Mouse (Mus musculus) intestine, embryonic 15.5 days (tissue): ENCODE measurements around the gene Robo2. TPM values are rescaled to one million over a fixed set of nuclear protein-coding genes. Genes with fewer than 3 reads are reported as not detected.

Experiments
- ATAC-seq: fragments of 200-750 bp; cut with Nextera tagmentation; 2 replicates; pipeline ENCODE4 v1.8.0; 2017; ENCODE audit warnings: moderate TSS enrichment, moderate library complexity
- H3K27ac ChIP-seq: fragments of 300-500 bp; sonication (generic); 2 replicates; pipeline ENCODE4 v1.5.1; 2015; ENCODE audit warnings: mild to moderate bottlenecking, inconsistent platforms
- H3K27me3 ChIP-seq: fragments of 300-500 bp; sonication (generic); replicated peaks from 2 replicates; pipeline ENCODE4 v1.6.1; 2015; ENCODE audit warnings: inconsistent platforms
- H3K36me3 ChIP-seq: fragments of 300-500 bp; sonication (generic); 2 replicates; pipeline ENCODE4 v1.6.1; 2015; ENCODE audit warnings: inconsistent platforms
- H3K4me1 ChIP-seq: fragments of 300-500 bp; sonication (generic); replicated peaks from 2 replicates; pipeline ENCODE4 v1.6.1; 2015; ENCODE audit warnings: inconsistent platforms
- H3K4me2 ChIP-seq: fragments of 300-500 bp; sonication (generic); replicated peaks from 2 replicates; pipeline ENCODE4 v1.6.1; 2015; ENCODE audit warnings: mild to moderate bottlenecking, inconsistent platforms
- H3K4me3 ChIP-seq: fragments of 300-500 bp; sonication (generic); replicated peaks from 2 replicates; pipeline ENCODE4 v1.5.1; 2015; ENCODE audit warnings: inconsistent platforms
- H3K9ac ChIP-seq: fragments of 300-500 bp; sonication (generic); 2 replicates; pipeline ENCODE4 v1.6.1; 2015; ENCODE audit warnings: inconsistent platforms
- H3K9me3 ChIP-seq: fragments of 300-500 bp; sonication (generic); 2 replicates; pipeline ENCODE4 v1.6.1; 2016; ENCODE audit warnings: inconsistent platforms
- WGBS: fragments of 180-500 bp; shearing (Covaris S2); methylation state at CpG from one replicate; pipeline ENCODE4 v1.1.7; 2015; 5-methylcytosine and 5-hydroxymethylcytosine counted together
- polyA plus RNA-seq: library from polyadenylated mRNA; unstranded; fragments of >200 nt; fragmentation: Nextera tagmentation; extraction: Ambion mirVana; gene quantifications from 2 replicates; pipeline ENCODE4 v1.2.1, GENCODE M21; 2015

Robo2 gene
- polyA plus RNA-seq, 1 experiment from 2014 or later, result 21.1 TPM

DNA sequence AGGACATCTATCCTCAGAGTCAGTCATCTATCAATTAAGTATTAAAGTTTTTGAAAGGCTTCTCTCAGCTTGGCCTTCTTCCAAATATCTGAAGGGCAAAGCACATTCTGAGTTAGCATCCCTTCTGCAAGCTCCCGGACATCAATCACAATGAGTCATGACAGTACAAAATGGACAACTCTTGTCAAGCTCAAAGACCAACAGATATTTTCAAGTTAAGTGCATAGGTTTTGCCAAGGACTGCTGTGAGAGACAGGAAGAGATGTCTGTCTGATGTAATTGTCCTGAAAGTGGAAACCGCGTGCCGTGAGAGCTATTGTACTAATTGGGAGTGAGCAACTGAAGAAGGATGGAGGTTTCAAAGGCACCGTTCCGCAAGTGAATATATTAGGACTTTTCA, 465.5 kb downstream of the Robo2 start:
- H3K36me3 ChIP-seq, result no peaks in the 10 kb centered on the region
- no peak overlapping the region for H3K9ac ChIP-seq
- 87% methylated on average over 6 of the region's 6 CpGs for WGBS
- no peak overlapping the region for H3K27ac ChIP-seq
- H3K27me3 ChIP-seq, result no peaks in the 10 kb centered on the region
- H3K4me1 ChIP-seq, result no peaks in the 10 kb centered on the region
- no peaks in the 10 kb centered on the region for H3K9me3 ChIP-seq
- ATAC-seq, result no peak
- no peak overlapping the region for H3K4me2 ChIP-seq
- H3K4me3 ChIP-seq, result no peak overlapping the region

DNA sequence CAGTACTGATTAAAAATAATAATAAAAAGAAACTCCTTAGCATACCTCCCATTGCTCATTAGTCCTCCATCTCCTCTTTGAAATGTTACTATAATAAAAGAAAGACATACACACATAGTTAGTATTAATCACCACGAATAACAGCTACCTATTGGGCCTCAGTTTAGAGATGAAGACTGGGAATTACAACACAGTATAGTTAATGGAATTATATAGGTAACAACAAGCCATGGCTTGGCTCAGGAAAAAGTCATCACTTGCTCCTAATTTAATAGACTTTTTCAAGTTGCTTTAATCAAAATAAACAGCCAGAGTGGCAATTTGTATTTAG, 471.4 kb downstream of the Robo2 start:
- Histone ChIP-seq H3K4me3 (no peak overlapping the region), H3K4me1 (no peaks in the 10 kb centered on the region), H3K27ac (no peak overlapping the region), H3K27me3 (no peaks in the 10 kb centered on the region), H3K9me3 (no peaks in the 10 kb centered on the region), H3K36me3 (no peaks in the 10 kb centered on the region), H3K4me2 (no peak overlapping the region), H3K9ac (no peak overlapping the region)
- WGBS, result 80% methylated on average over 1 of the region's 1 CpGs
- no peak for ATAC-seq

DNA sequence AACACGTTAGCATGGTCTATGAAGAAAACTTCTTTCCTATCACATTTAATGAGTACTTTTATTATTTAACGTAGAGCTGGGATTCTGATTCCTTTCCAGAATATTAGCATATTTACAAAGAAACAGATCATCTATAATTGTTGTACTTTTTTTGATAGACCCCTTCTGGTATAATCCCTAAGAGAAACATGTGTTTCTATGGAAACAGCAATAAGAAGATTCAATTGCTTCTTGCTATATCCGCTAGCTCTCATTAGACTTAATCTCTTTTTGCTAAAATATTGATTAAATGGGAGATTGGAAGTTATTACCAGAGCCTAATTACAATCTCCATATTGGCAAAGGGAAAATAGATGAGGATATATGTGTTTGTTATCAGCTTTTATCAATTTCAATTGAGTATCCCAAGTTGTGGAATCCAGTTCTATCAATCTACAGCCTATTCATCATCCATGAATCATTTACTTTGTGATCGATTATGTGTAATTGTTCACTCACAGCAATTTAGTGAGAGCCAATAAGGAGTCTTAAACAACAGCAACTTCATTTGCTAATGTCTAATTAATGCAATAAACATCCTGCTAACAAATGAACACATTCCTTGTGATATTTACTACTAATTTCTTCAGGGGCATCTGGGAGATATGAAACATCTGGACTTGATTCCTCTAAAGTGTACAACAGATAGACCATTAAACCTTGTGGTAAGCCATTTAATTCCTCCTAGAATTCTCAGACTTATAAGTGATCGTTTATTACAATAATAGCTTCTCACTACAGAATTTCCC, 472.0 kb downstream of the Robo2 start:
- Histone ChIP-seq H3K9ac (no peak overlapping the region), H3K36me3 (no peaks in the 10 kb centered on the region), H3K27ac (no peak overlapping the region), H3K4me1 (no peaks in the 10 kb centered on the region), H3K4me2 (no peak overlapping the region), H3K9me3 (no peaks in the 10 kb centered on the region), H3K4me3 (no peak overlapping the region), H3K27me3 (no peaks in the 10 kb centered on the region)
- WGBS, result 86% methylated on average over 5 of the region's 5 CpGs
- no peak for ATAC-seq

GRCm38 (mm10) chr16:73930323-73930722, 481.3 kb downstream of the Robo2 start:
- H3K27me3 ChIP-seq, result no peaks in the 10 kb centered on the region
- H3K9me3 ChIP-seq, result no peaks in the 10 kb centered on the region
- no peak overlapping the region for H3K4me2 ChIP-seq
- H3K36me3 ChIP-seq, result no peaks in the 10 kb centered on the region
- H3K27ac ChIP-seq, result no peak overlapping the region
- 81% methylated on average over 4 of the region's 4 CpGs for WGBS
- H3K4me1 ChIP-seq, result no peaks in the 10 kb centered on the region
- no peak for ATAC-seq
- no peak overlapping the region for H3K9ac ChIP-seq
- H3K4me3 ChIP-seq, result no peak overlapping the region

DNA sequence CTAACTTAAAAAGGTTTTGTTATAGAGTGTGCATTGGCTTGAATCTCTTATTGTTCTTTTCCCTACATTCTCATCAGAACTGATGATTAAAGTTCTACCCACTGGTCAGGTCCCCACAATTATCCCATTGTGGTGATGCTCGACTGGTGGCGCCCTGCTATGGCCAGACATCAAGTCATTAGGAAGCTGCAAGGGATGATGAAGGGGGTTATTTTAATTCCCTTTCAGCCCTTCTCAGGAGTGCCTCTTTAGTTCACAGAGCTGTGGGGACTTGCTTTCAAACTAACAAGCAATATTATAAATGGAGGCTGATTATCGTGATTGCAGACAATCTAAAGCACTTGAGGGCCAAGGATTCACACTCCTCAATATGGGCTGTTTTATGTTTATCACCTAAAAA, 484.1 kb downstream of the Robo2 start:
- H3K4me1 ChIP-seq, result no peaks in the 10 kb centered on the region
- H3K4me2 ChIP-seq, result no peak overlapping the region
- 81% methylated on average over 3 of the region's 3 CpGs for WGBS
- no peak overlapping the region for H3K9ac ChIP-seq
- H3K9me3 ChIP-seq, result no peaks in the 10 kb centered on the region
- H3K4me3 ChIP-seq, result no peak overlapping the region
- no peak for ATAC-seq
- H3K27me3 ChIP-seq, result no peaks in the 10 kb centered on the region
- no peak overlapping the region for H3K27ac ChIP-seq
- H3K36me3 ChIP-seq, result no peaks in the 10 kb centered on the region

- no peak overlapping the region for H3K4me2 ChIP-seq
- no peaks in the 10 kb centered on the region for H3K9me3 ChIP-seq
- H3K9ac ChIP-seq, result no peak overlapping the region
- no peaks in the 10 kb centered on the region for H3K4me1 ChIP-seq
- WGBS, result 92% methylated on average over 4 of the region's 4 CpGs
- no peaks in the 10 kb centered on the region for H3K36me3 ChIP-seq
- no peak for ATAC-seq
- no peak overlapping the region for H3K4me3 ChIP-seq
- no peaks in the 10 kb centered on the region for H3K27me3 ChIP-seq
- no peak overlapping the region for H3K27ac ChIP-seq
Measured at GRCm38 (mm10) chr16:73915425-73915824, 496.2 kb downstream of the Robo2 start.

DNA sequence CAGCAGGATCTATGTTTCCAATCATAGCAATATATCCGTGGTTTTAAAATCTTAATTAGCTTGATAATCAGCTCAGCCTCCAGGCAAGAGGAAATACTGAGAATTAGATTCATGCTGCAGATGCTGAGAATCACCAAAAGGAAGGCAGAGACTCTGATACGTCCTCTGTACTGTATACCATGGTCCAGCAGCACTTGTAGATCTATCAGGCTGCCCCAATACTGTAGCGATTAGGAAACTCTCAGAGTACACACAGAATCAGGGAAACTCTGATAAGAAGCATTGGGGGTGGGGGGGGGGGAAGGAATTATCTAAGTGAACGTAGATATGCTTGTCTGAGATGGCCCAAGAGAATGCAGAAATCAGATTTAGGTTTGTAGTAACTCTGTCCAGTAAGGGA, 496.7 kb downstream of the Robo2 start:
- Histone ChIP-seq H3K9ac (no peak overlapping the region), H3K27me3 (no peaks in the 10 kb centered on the region), H3K4me1 (no peaks in the 10 kb centered on the region), H3K4me2 (no peak overlapping the region), H3K9me3 (no peaks in the 10 kb centered on the region), H3K27ac (no peak overlapping the region), H3K36me3 (no peaks in the 10 kb centered on the region), H3K4me3 (no peak overlapping the region)
- 58% methylated on average over 4 of the region's 4 CpGs for WGBS
- no peak for ATAC-seq

DNA sequence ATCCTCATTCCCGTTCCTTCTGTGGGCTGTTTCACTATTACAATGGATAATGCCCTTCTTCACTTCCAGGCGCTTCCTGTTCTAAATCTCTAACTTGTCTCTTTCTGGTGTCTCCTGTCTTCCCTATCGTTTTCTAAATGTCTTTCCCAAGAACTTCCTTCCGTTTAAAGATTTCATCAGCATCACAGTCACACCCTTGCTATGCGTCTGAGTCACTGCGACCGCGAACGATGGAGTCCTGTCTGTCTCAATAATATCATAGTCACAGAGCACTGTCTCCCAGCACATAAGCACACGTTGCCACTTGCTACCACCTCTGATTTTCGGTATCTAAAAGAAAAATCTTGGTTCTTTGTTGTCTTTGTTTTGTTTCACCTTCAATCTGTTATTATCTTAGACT, 503.1 kb downstream of the Robo2 start:
- no peaks in the 10 kb centered on the region for H3K36me3 ChIP-seq
- no peaks in the 10 kb centered on the region for H3K9me3 ChIP-seq
- 84% methylated on average over 11 of the region's 11 CpGs for WGBS
- no peak overlapping the region for H3K4me3 ChIP-seq
- H3K27me3 ChIP-seq, result no peaks in the 10 kb centered on the region
- no peak overlapping the region for H3K27ac ChIP-seq
- H3K4me2 ChIP-seq, result no peak overlapping the region
- ATAC-seq, result no peak
- H3K4me1 ChIP-seq, result no peaks in the 10 kb centered on the region
- H3K9ac ChIP-seq, result no peak overlapping the region

DNA sequence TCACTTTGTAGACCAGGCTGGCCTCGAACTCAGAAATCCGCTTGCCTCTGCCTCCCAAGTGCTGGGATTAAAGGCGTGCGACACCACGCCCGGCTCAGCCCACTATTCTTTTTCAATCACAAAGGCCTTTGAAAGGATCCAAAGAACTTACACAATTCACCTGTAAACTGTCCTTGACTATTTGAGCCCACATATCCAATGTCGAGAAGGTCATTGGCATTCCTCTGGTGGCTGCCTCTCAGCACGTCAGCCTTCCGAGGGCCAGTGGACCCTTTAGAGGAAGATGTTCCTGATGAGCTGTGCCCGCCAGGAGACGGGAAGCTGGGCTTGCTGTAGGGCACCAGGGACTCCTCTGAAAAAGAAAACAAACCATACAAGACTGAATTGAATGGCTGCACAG, 514.8 kb downstream of the Robo2 start:
- H3K27me3 ChIP-seq, result no peaks in the 10 kb centered on the region
- no peaks in the 10 kb centered on the region for H3K9me3 ChIP-seq
- H3K4me2 ChIP-seq, result no peak overlapping the region
- ATAC-seq, result no peak
- 91% methylated on average over 11 of the region's 11 CpGs for WGBS
- H3K9ac ChIP-seq, result no peak overlapping the region
- no peaks in the 10 kb centered on the region for H3K36me3 ChIP-seq
- H3K27ac ChIP-seq, result no peak overlapping the region
- H3K4me3 ChIP-seq, result no peak overlapping the region
- H3K4me1 ChIP-seq, result no peaks in the 10 kb centered on the region

- Histone ChIP-seq H3K4me1 (no peaks in the 10 kb centered on the region), H3K36me3 (no peaks in the 10 kb centered on the region), H3K9me3 (no peaks in the 10 kb centered on the region), H3K4me3 (no peak overlapping the region), H3K27ac (no peak overlapping the region), H3K9ac (no peak overlapping the region), H3K4me2 (no peak overlapping the region), H3K27me3 (no peaks in the 10 kb centered on the region)
- 88% methylated on average over 1 of the region's 1 CpGs for WGBS
- ATAC-seq, result no peak
Measured at GRCm38 (mm10) chr16:73881911-73882310, 529.7 kb downstream of the Robo2 start.

- Histone ChIP-seq H3K9me3 (no peaks in the 10 kb centered on the region), H3K36me3 (no peaks in the 10 kb centered on the region), H3K4me1 (no peaks in the 10 kb centered on the region), H3K4me3 (no peak overlapping the region), H3K9ac (no peak overlapping the region), H3K27me3 (no peaks in the 10 kb centered on the region), H3K4me2 (no peak overlapping the region), H3K27ac (no peak overlapping the region)
- no peak for ATAC-seq
- 60% methylated on average over 3 of the region's 3 CpGs for WGBS
Measured at GRCm38 (mm10) chr16:73877973-73878372, 533.7 kb downstream of the Robo2 start.

DNA sequence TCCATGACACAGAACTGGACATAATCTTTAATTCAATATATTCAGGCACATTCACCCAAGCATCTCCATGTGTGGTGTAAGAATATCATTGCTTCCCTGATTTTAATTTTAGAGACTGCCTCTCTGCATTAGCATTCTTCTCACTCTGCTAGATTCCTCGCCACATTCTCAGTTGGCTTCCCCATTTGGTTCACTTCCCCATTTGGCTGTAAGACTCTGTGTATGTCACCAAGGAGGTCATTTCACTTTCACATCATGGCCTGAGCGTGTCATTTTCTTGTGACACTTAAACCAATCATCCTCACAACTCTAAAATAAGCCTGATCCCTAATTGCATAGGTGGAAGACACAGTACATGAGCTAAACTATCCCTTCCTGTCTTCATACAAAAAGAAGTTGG, 536.6 kb downstream of the Robo2 start:
- Histone ChIP-seq H3K9ac (no peak overlapping the region), H3K36me3 (no peaks in the 10 kb centered on the region), H3K27me3 (no peaks in the 10 kb centered on the region), H3K9me3 (no peaks in the 10 kb centered on the region), H3K4me3 (no peak overlapping the region), H3K4me1 (no peaks in the 10 kb centered on the region), H3K4me2 (no peak overlapping the region), H3K27ac (no peak overlapping the region)
- 78% methylated on average over 2 of the region's 2 CpGs for WGBS
- no peak for ATAC-seq

DNA sequence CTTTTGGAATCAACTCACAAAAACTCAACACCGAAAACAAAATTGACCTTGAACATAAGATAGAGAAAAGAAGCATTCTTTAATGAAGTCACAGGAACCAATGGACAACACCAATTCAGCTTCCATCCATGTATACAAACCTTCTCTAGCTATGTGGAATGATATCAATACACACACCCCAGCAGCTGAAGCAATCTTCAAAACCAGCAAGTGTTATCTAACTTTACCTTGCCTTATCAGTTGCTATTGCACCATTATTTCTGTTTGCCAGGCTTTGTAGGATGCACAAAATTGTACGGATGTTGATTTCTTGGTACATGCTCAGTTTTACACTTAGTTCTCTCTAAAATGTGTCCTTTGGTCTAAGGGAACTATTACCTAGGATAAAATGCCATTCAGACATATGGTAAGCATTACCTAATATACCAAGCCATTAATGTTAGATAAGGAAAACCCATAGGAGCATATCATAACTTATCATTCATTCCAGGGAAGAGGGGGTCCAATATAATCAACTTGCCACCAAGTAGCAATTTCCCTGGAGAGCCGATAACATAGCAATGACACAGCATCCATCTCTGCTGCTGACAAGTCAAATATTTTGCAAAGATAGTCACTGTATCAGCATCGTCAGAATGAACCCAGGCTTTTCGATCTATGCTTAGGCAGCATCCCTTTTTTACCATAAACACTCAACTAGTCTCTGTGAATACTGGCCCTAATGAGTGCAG, 537.6 kb downstream of the Robo2 start:
- Histone ChIP-seq H3K4me1 (no peaks in the 10 kb centered on the region), H3K4me2 (no peak overlapping the region), H3K4me3 (no peak overlapping the region), H3K27ac (no peak overlapping the region), H3K27me3 (no peaks in the 10 kb centered on the region), H3K9me3 (no peaks in the 10 kb centered on the region), H3K36me3 (no peaks in the 10 kb centered on the region), H3K9ac (no peak overlapping the region)
- no peak for ATAC-seq
- WGBS, result 79% methylated on average over 5 of the region's 5 CpGs
